Mouse (Mus musculus) lung, embryonic 14.5 days (tissue): Measurements from ENCODE around the gene Ext2. TPM values are rescaled to one million over a fixed set of nuclear protein-coding genes. Genes with fewer than 3 reads are reported as not detected.

Source experiments
- ATAC-seq: fragments of 200-750 bp; cut with Nextera tagmentation; 2 replicates; pipeline ENCODE4 v1.8.0; 2017; ENCODE audit warnings: mild to moderate bottlenecking, moderate TSS enrichment, moderate library complexity; ENCODE audit not compliant: insufficient read depth
- DNase-seq: peaks from one replicate; pipeline ENCODE4 v3.0.0-alpha.2; 2015
- H3K27ac ChIP-seq: fragments of 300-500 bp; sonication (generic); 2 replicates; pipeline ENCODE4 v1.5.1; 2014; ENCODE audit warnings: low read depth, mild to moderate bottlenecking, moderate library complexity
- H3K27me3 ChIP-seq: fragments of 300-500 bp; sonication (generic); 2 replicates; pipeline ENCODE4 v1.6.1; 2014; ENCODE audit warnings: low read length, control low read depth; ENCODE audit not compliant: insufficient read depth
- H3K36me3 ChIP-seq: fragments of 300-500 bp; sonication (generic); 2 replicates; pipeline ENCODE4 v1.6.1; 2014; ENCODE audit warnings: control low read depth; ENCODE audit not compliant: insufficient read depth
- H3K4me1 ChIP-seq: fragments of 300-500 bp; sonication (generic); 2 replicates; pipeline ENCODE4 v1.6.1; 2014; ENCODE audit warnings: antibody characterized with exemption, control low read depth; ENCODE audit not compliant: insufficient read depth
- H3K4me2 ChIP-seq: fragments of 300-500 bp; sonication (generic); 2 replicates; pipeline ENCODE4 v1.6.1; 2014; ENCODE audit warnings: mild to moderate bottlenecking
- H3K4me3 ChIP-seq: fragments of 300-500 bp; sonication (generic); 2 replicates; pipeline ENCODE4 v1.5.1; 2014; ENCODE audit warnings: low read depth, low read length
- H3K9ac ChIP-seq: fragments of 300-500 bp; sonication (generic); 2 replicates; pipeline ENCODE4 v1.6.1; 2014
- H3K9me3 ChIP-seq: fragments of 300-500 bp; sonication (generic); 2 replicates; pipeline ENCODE4 v1.6.1; 2016; ENCODE audit warnings: low read depth, low read length, control low read depth
- CTCF ChIP-seq: IDR thresholded peaks from 2 replicates; pipeline ENCODE4 v1.5.1; 2016; ENCODE audit warnings: antibody characterized with exemption, low read depth
- WGBS: fragments of 180-500 bp; shearing (Covaris S2); extraction: QIAGEN DNeasy Blood & Tissue Kit; methylation state at CpG from one replicate; pipeline ENCODE4 v1.1.7; 2014; 5-methylcytosine and 5-hydroxymethylcytosine counted together
- polyA plus RNA-seq: library from polyadenylated mRNA; unstranded; fragments of >200 nt; fragmentation: Nextera tagmentation; extraction: Ambion mirVana; gene quantifications from 2 replicates; pipeline ENCODE4 v1.2.1, GENCODE M21; 2014

Gene Ext2
- polyA plus RNA-seq, 1 experiment from 2014 or later, result 138 TPM

DNA sequence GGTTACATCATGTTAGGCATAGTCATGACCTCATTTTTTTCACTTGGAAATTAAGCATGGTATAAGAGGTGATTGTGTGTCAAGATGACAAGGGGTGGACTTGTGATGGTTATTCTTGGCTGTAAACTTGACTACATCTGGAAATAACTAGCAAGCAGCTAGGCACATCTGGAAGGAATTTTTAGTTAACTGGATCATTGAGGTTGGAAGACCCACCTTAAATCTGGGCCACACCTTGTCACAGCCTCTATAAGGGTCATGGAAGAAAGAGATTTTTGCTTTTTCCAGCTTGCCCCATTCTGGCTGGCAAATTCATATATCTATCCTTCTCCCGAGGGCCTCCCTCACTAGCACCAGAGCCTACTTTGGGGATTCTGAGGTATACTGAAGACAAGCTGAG lies 28.9 kb upstream of the Ext2 start:
- H3K4me1 ChIP-seq, result peaks cover 5% of the 10 kb centered on the region
- H3K36me3 ChIP-seq, result 0 out of 2 replicates have a peak, but pooled peaks cover 2% of the 10 kb centered on the region
- no peak for TF ChIP-seq CTCF
- no peak for ATAC-seq
- no peaks in the 10 kb centered on the region for H3K27me3 ChIP-seq
- H3K4me3 ChIP-seq, result no peak overlapping the region
- no peaks in the 10 kb centered on the region for H3K9me3 ChIP-seq
- DNase-seq, result no peak
- H3K27ac ChIP-seq, result no peak overlapping the region
- 69% methylated on average over 1 of the region's 1 CpGs for WGBS
- H3K4me2 ChIP-seq, result no peak overlapping the region
- H3K9ac ChIP-seq, result no peak overlapping the region

DNA sequence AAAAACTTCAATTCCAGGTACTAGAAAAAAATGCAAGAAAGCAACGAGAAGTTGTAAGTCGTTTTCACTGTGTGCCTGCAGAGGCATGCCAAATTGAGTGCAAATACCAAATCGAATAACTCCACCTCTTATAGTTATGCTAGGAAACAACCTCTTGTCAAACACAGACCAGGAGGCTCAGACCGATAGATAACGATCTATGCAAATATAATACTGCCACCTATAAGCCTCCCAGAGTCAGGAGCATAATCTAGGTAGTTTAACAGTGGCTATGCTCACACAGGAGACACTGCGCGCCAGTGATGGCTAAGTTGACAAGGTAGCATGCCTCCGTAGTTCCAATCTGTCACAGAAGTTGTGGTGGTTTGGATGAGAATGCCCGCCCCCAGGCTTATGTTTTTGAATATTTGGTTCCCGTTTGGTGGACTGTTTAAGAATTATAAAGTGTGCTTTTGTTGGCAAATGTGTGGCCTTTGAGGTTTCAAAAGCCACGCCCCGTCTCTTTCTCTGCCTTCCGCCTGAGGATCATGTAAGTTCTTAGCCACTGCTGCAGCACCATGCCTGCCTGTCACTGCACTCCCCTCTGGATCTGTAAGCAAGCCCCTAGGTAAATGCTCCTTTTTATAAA lies 28.1 kb upstream of the Ext2 start:
- DNase-seq (peak; percentile 15), ATAC-seq (no peak)
- Histone ChIP-seq H3K4me2 (peak overlapping the region; percentile 68), H3K27me3 (no peaks in the 10 kb centered on the region), H3K9me3 (no peaks in the 10 kb centered on the region), H3K36me3 (0 out of 2 replicates have a peak, but pooled peaks cover 2% of the 10 kb centered on the region), H3K4me3 (peak overlapping the region; percentile 57; the same call in 1 of the 2 replicates), H3K9ac (no peak overlapping the region), H3K27ac (no peak overlapping the region), H3K4me1 (peaks cover 5% of the 10 kb centered on the region)
- 33% methylated on average over 13 of the region's 13 CpGs for WGBS
- no peak for TF ChIP-seq CTCF

DNA sequence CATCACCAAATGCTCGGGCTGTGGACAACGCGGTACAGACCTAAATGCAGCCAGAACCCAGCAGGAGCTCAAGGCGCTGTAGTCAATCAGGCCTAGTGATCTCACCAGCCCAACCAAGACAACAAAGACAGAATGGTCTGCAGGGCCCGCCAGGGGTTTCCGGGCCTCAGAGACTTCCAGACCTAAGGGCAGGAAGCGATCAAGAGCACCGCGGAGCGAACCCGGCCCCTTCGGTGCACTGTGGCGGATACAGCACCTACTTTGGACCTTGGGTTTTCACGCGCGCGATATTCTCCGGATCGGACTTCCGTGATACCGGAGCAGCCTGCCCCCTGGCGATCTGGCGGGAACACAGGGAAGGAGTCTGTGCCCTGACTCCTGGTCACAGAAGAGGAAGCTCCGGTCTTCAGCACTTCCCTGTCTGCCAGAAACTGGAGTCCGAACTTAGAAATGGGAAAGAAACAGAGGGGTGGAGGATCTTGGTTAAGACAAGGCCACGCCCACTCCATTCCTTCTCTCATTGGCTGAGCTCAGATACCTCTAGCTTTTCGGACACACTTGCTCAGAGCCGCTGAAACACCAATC lies 27.2 kb upstream of the Ext2 start, which contains the start of gene Accs:
Accs (minus strand) TSS at position 439 of the 585 bp plus-strand sequence.
- WGBS, result under 1% methylated on average over 28 of the region's 28 CpGs
- peaks cover 4% of the 10 kb centered on the region; the same call in 1 of the 2 replicates for H3K36me3 ChIP-seq
- peak within 1 kb of the TSS; percentile 68 for H3K4me2 ChIP-seq
- peak; percentile 69 for TF ChIP-seq CTCF
- no peaks in the 10 kb centered on the region for H3K27me3 ChIP-seq
- H3K9me3 ChIP-seq, result no peaks in the 10 kb centered on the region
- peaks cover 5% of the 10 kb centered on the region for H3K4me1 ChIP-seq
- peak within 1 kb of the TSS; percentile 57 for H3K4me3 ChIP-seq
- H3K27ac ChIP-seq, result peak within 1 kb of the TSS; percentile 91
- H3K9ac ChIP-seq, result peak within 1 kb of the TSS; percentile 79
- peak; percentile 91 for DNase-seq
- peak; percentile 94 for ATAC-seq

DNA sequence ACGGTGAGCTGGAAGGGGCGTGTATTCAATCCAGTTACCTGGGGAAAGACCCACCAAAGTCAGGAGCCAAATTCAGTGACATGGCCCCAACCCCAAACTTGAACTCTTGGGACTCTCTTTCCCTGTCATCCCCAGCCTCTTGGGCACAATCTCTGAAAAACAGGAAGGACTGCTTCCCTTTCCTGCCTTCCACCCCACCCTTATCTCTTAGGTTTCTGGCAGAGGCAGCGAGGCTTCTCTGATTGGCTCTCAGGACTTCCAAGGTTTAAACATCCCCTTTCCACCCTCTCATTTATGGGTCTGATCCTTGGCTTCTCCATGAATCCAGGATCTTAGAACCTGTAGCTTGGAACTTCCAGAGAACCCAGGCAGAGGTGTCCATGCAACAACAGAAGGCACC lies 19.0 kb upstream of the Ext2 start:
- Histone ChIP-seq H3K9me3 (no peaks in the 10 kb centered on the region), H3K4me3 (no peak overlapping the region), H3K27me3 (no peaks in the 10 kb centered on the region), H3K36me3 (peaks cover 57% of the 10 kb centered on the region), H3K4me2 (no peak overlapping the region), H3K4me1 (no peaks in the 10 kb centered on the region), H3K27ac (no peak overlapping the region), H3K9ac (no peak overlapping the region)
- 87% methylated on average over 3 of the region's 3 CpGs for WGBS
- ATAC-seq, result no peak
- DNase-seq, result no peak
- TF ChIP-seq CTCF, result no peak

GRCm38 (mm10) chr2:93840109-93840508 lies 17.7 kb upstream of the Ext2 start:
- Histone ChIP-seq H3K4me2 (no peak overlapping the region), H3K4me1 (no peaks in the 10 kb centered on the region), H3K9me3 (no peaks in the 10 kb centered on the region), H3K36me3 (peaks cover 62% of the 10 kb centered on the region), H3K9ac (no peak overlapping the region), H3K4me3 (no peak overlapping the region), H3K27me3 (no peaks in the 10 kb centered on the region), H3K27ac (no peak overlapping the region)
- WGBS, result 75% methylated on average over 6 of the region's 6 CpGs
- TF ChIP-seq CTCF, result no peak
- ATAC-seq (no peak), DNase-seq (no peak)

DNA sequence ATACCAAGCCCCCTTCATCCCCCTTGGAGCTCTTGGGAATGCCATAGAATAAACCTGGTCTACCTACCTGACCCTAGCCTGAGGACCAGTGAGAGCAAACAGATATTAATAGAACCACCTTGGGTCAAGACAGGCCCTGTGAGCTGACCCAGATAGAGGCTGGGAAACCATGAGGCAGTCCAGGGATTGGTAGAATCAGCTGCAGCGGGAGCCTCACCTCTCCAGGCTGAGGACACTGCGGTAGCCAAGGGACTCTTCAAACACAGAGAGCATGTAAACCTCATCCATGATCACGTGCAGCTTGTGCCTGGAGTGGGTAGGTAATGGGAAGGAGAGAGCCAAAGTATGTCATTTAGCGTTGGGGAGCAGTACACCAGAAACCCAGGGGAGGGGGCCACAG lies 16.6 kb upstream of the Ext2 start:
- no peak for ATAC-seq
- Histone ChIP-seq H3K27ac (no peak overlapping the region), H3K27me3 (no peaks in the 10 kb centered on the region), H3K9ac (no peak overlapping the region), H3K36me3 (peaks cover 59% of the 10 kb centered on the region), H3K9me3 (no peaks in the 10 kb centered on the region), H3K4me1 (no peaks in the 10 kb centered on the region), H3K4me2 (no peak overlapping the region), H3K4me3 (no peak overlapping the region)
- no peak for DNase-seq
- no peak for TF ChIP-seq CTCF
- 90% methylated on average over 4 of the region's 4 CpGs for WGBS

DNA sequence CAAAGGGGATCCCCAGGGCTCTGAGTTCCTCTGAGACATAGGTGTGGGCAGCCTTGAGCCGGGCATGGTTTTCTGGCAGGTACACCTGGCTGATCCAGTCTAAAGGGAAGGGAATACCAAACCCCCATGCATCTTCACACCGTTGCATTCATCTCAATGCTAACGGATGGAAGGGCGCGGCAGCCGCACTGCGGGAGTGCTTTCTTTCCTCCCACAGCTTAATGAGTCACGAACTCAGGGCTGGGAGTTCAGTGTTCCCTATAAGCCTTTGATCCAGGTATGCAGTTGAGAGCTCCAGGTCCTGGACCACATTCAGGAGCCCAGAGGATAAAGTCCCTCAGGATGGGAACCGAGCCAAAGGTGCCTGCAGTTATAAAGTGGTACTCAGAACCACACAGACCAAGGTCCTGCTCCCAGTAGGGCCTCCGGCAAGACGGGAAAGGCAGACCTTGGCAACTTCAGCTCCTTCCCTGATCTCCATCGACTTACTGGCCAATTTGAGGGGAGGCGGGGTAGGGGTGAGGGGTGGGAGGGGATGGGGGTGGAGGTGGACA lies 13.9 kb upstream of the Ext2 start:
- whole genome bisulfite sequencing, result 71% methylated on average over 13 of the region's 13 CpGs
- no peak overlapping the region for H3K9ac ChIP-seq
- no peak for TF ChIP-seq CTCF
- H3K36me3 ChIP-seq, result peaks cover 43% of the 10 kb centered on the region
- no peaks in the 10 kb centered on the region for H3K4me1 ChIP-seq
- no peaks in the 10 kb centered on the region for H3K27me3 ChIP-seq
- H3K9me3 ChIP-seq, result no peaks in the 10 kb centered on the region
- DNase-seq, result no peak
- ATAC-seq, result no peak
- no peak overlapping the region for H3K4me3 ChIP-seq
- no peak overlapping the region for H3K27ac ChIP-seq
- no peak overlapping the region for H3K4me2 ChIP-seq
